Mouse (Mus musculus) thymus, adult 2 months (tissue): ENCODE measurements around the gene Fry.

Experiments used
- CTCF ChIP-seq: fragments of 200-500 bp; IDR thresholded peaks from 2 replicates; pipeline ENCODE4 v1.5.1; 2012; ENCODE audit warnings: mild to moderate bottlenecking, control low read depth, low read length, moderate library complexity, borderline replicate concordance; ENCODE audit not compliant: control insufficient read depth, poor library complexity, insufficient read depth; ENCODE audit errors: extremely low read depth
- POLR2A ChIP-seq: fragments of 200-500 bp; IDR thresholded peaks from 2 replicates; pipeline ENCODE4 v1.6.1; 2012; ENCODE audit warnings: mild to moderate bottlenecking, low read length, control low read depth, moderate library complexity; ENCODE audit not compliant: control insufficient read depth, poor library complexity, insufficient read depth; ENCODE audit errors: extremely low read depth

DNA sequence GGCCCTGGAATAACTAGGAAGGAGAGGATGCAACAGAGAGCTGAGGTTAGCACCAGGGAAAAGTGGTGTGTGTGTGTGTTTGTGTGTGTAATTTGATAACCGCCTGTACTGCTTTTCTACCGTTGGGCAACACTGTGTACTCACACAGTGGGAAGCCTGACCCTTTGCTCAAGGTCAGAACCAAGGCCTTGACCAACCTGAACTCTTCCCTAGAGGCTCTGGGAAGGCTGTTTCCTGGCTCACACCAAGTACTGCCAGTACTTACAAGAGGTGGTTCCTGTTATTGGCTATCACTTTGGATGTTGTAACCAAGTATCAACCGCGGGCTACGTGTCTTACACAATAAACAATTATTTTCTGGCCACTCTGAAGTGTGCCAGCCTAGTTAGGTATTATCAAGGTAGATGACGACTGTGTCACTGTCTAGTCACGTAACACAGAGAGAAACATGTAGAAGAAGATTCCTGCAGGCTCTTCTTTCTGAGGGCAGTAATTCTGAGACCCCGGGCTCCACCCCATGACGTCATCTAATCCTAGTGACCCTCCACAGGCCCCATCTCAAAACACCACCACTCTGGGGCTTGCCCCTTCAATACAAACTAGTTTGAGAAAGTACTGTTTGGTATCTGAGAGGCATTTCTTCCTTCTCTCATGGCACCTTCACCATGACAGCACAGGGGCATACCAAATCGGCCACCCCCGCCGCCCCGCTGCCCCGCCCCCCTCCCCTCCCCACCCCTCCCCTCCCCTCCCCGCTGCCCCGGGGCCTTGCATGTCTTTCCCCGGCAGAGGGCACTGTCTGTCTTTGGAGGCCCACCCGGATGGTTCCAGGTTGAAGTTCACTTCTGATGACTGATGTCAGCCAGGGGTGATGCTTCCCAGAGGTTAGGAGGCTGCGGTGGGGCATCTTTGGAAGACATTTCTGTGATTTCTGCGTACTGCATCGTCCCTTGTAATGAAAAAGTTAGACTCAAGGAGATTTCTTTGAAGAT is 114.0 kb downstream of the Fry start:
- peak; percentile 34; the same call in 1 of the 2 replicates for TF ChIP-seq CTCF
- no peak for TF ChIP-seq POLR2A
